Mouse (Mus musculus) MEL (cell line): ENCODE measurements around the gene Lurap1l. TPM values are rescaled to one million over a fixed set of nuclear protein-coding genes. Genes with fewer than 3 reads are reported as not detected.

Experiments used
- DNase-seq: peaks from one replicate; pipeline ENCODE4 v3.0.0; 2011; ENCODE audit warnings: low read depth, low spot score
- H3K27ac ChIP-seq: 2 replicates; pipeline ENCODE4 v1.5.1; 2012; ENCODE audit warnings: low read depth, mild to moderate bottlenecking, control low read depth, low read length, moderate library complexity; ENCODE audit not compliant: control insufficient read depth
- H3K27me3 ChIP-seq, 2 experiments: fragments of 150-350 bp in 1 of 2; sonication (generic) in 1 of 2; 2 replicates each; pipeline ENCODE4 v1.6.1; 2012; ENCODE audit warnings: low read length in 2 of 2, mild to moderate bottlenecking in 2 of 2, improper control_type of control experiment in 1 of 2, moderate library complexity in 1 of 2; ENCODE audit not compliant: insufficient read depth in 2 of 2, control insufficient read depth in 1 of 2
- H3K36me3 ChIP-seq, 2 experiments: 2 replicates each; pipeline ENCODE4 v1.6.1; 2012 to 2014; ENCODE audit warnings: low read length in 2 of 2, improper control_type of control experiment in 1 of 2, inconsistent platforms in 1 of 2, mild to moderate bottlenecking in 1 of 2; ENCODE audit not compliant: insufficient read depth in 2 of 2, control insufficient read depth in 1 of 2
- H3K4me1 ChIP-seq, 2 experiments: fragments of 150-350 bp in 1 of 2; sonication (generic) in 1 of 2; 2 replicates each; pipeline ENCODE4 v1.6.1; 2012; ENCODE audit warnings: low read length in 2 of 2, improper control_type of control experiment in 1 of 2, mild to moderate bottlenecking in 1 of 2; ENCODE audit not compliant: insufficient read depth in 2 of 2, control insufficient read depth in 1 of 2
- H3K4me3 ChIP-seq, 2 experiments: fragments of 150-350 bp in 1 of 2; sonication (generic) in 1 of 2; 2 replicates each; pipeline ENCODE4 v1.5.1; 2012; ENCODE audit warnings: low read depth in 2 of 2, low read length in 2 of 2, mild to moderate bottlenecking in 2 of 2, moderate library complexity in 2 of 2, control low read depth in 1 of 2, improper control_type of control experiment in 1 of 2; ENCODE audit not compliant: control insufficient read depth in 1 of 2, insufficient read depth in 1 of 2
- H3K79me2 ChIP-seq: 2 replicates; pipeline ENCODE4 v1.6.1; 2012; ENCODE audit warnings: mild to moderate bottlenecking, low read length, moderate library complexity; ENCODE audit not compliant: control insufficient read depth, poor library complexity, insufficient read depth
- H3K9ac ChIP-seq: 2 replicates; pipeline ENCODE4 v1.6.1; 2012; ENCODE audit warnings: low read depth, mild to moderate bottlenecking, control low read depth, low read length, moderate library complexity; ENCODE audit not compliant: control insufficient read depth, poor library complexity, severe bottlenecking
- H3K9me3 ChIP-seq: fragments of 150-350 bp; sonication (generic); replicated peaks from 2 replicates; pipeline ENCODE4 v1.6.1; 2012; ENCODE audit warnings: mild to moderate bottlenecking, low read length, improper control_type of control experiment, moderate library complexity; ENCODE audit not compliant: insufficient read depth
- CHD2 ChIP-seq: IDR thresholded peaks from 2 replicates; pipeline ENCODE4 v1.6.1; 2011; ENCODE audit warnings: low read length, improper control_type of control experiment
- ELF1 ChIP-seq: IDR thresholded peaks from 2 replicates; pipeline ENCODE4 v1.6.1; 2014; ENCODE audit warnings: low read depth, mild to moderate bottlenecking, inconsistent platforms, low read length, improper control_type of control experiment, moderate library complexity
- GABPA ChIP-seq: IDR thresholded peaks from 2 replicates; pipeline ENCODE4 v1.6.1; 2012; ENCODE audit warnings: low read depth, mild to moderate bottlenecking, inconsistent platforms, low read length, improper control_type of control experiment, moderate library complexity
- GATA1 ChIP-seq: IDR thresholded peaks from 2 replicates; pipeline ENCODE4 v1.6.1; 2011; ENCODE audit warnings: low read depth, low read length, improper control_type of control experiment
- HCFC1 ChIP-seq: IDR thresholded peaks from 2 replicates; pipeline ENCODE4 v1.6.1; 2012; ENCODE audit warnings: low read depth, mild to moderate bottlenecking, inconsistent platforms, low read length, improper control_type of control experiment, moderate library complexity
- JUND ChIP-seq: IDR thresholded peaks from 2 replicates; pipeline ENCODE4 v1.6.1; 2011; ENCODE audit warnings: low read depth, mild to moderate bottlenecking, improper control_type of control experiment, low read length
- MAFK ChIP-seq: IDR thresholded peaks from 2 replicates; pipeline ENCODE4 v1.6.1; 2011; ENCODE audit warnings: low read depth, mild to moderate bottlenecking, low read length, improper control_type of control experiment, borderline replicate concordance
- MAX ChIP-seq: IDR thresholded peaks from 2 replicates; pipeline ENCODE4 v1.6.1; 2011; ENCODE audit warnings: low read length, improper control_type of control experiment
- MXI1 ChIP-seq: IDR thresholded peaks from 2 replicates; pipeline ENCODE4 v1.6.1; 2011; ENCODE audit warnings: mild to moderate bottlenecking, low read depth, low read length, improper control_type of control experiment
- MYB ChIP-seq: IDR thresholded peaks from 2 replicates; pipeline ENCODE4 v1.6.1; 2011; ENCODE audit warnings: mild to moderate bottlenecking, low read depth, low read length, improper control_type of control experiment
- NELFE ChIP-seq: IDR thresholded peaks from 2 replicates; pipeline ENCODE4 v1.6.1; 2011; ENCODE audit warnings: low read depth, low read length, improper control_type of control experiment
- NRF1 ChIP-seq: IDR thresholded peaks from 2 replicates; pipeline ENCODE4 v1.6.1; 2014; ENCODE audit warnings: low read depth, mild to moderate bottlenecking, inconsistent platforms, low read length, improper control_type of control experiment, moderate library complexity; ENCODE audit not compliant: poor library complexity, insufficient read depth, severe bottlenecking
- POLR2A ChIP-seq, 2 experiments: IDR thresholded peaks; 2 replicates each; pipeline ENCODE4 v1.6.1; 2011 to 2012; ENCODE audit warnings: low read length in 2 of 2, mild to moderate bottlenecking in 2 of 2, control low read depth in 1 of 2, improper control_type of control experiment in 1 of 2, low read depth in 1 of 2, moderate library complexity in 1 of 2; ENCODE audit not compliant: control insufficient read depth in 1 of 2, insufficient read depth in 1 of 2, poor library complexity in 1 of 2
- RCOR1 ChIP-seq: IDR thresholded peaks from 2 replicates; pipeline ENCODE4 v1.6.1; 2012; ENCODE audit warnings: low read depth, mild to moderate bottlenecking, inconsistent platforms, low read length, improper control_type of control experiment
- TAL1 ChIP-seq: IDR thresholded peaks from 2 replicates; pipeline ENCODE4 v1.6.1; 2012; ENCODE audit warnings: mild to moderate bottlenecking, inconsistent platforms, low read length, moderate library complexity, mixed read lengths
- TCF12 ChIP-seq: IDR thresholded peaks from 2 replicates; pipeline ENCODE4 v1.6.1; 2014; ENCODE audit warnings: low read depth, mild to moderate bottlenecking, inconsistent platforms, low read length, improper control_type of control experiment, moderate library complexity
- USF2 ChIP-seq, 2 experiments: IDR thresholded peaks; 2 replicates each; pipeline ENCODE4 v1.6.1; 2011 to 2012; ENCODE audit warnings: improper control_type of control experiment in 2 of 2, low read length in 2 of 2, borderline replicate concordance in 1 of 2, inconsistent platforms in 1 of 2, low read depth in 1 of 2, mild to moderate bottlenecking in 1 of 2; ENCODE audit not compliant: insufficient read depth in 1 of 2
- ZKSCAN1 ChIP-seq: IDR thresholded peaks from 2 replicates; pipeline ENCODE4 v1.6.1; 2012; ENCODE audit warnings: low read depth, mild to moderate bottlenecking, inconsistent platforms, low read length, improper control_type of control experiment, moderate library complexity
- ZMIZ1 ChIP-seq: IDR thresholded peaks from 2 replicates; pipeline ENCODE4 v1.6.1; 2012; ENCODE audit warnings: low read depth, mild to moderate bottlenecking, inconsistent platforms, low read length, improper control_type of control experiment, moderate library complexity
- polyA plus RNA-seq, 2 experiments: library from polyadenylated mRNA; stranded (reverse) in 1 of 2; unstranded in 1 of 2; fragments of >175 nt in 1 of 2; fragments of >200 nt in 1 of 2; gene quantifications; 2 replicates each; pipeline versions ENCODE4 v1.2.1 to v1.2.4; 2012; ENCODE audit warnings: low replicate concordance in 2 of 2, low read depth in 1 of 2; ENCODE audit not compliant: insufficient read length in 2 of 2, insufficient read depth in 1 of 2, missing spikeins in 1 of 2
- total RNA-seq: library from RNA; depleted of rRNA; stranded (reverse); fragments of 300-350 nt; gene quantifications from 2 replicates; pipeline ENCODE4 v1.2.3, GENCODE M21; 2012

Lurap1l gene
- total and polyA plus RNA-seq, 3 experiments: not detected

DNA sequence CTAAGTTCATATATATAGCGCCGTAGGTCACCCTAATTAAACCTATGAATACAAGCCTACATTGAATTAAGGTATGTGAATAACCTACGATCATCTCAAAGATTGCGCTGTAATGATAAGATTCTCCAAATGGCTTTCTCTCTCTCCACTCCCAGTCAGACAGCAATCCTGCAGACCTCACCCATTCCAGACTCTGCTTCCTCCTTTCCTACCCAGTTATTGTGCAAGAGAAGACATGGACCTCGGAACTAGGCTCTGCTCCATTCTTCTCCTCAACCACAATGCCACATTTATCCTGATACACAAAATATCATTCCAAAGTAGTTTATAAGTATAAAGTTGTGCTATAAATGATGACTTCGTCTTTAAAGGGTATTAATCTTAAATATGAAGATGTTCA, 19.4 kb upstream of the Lurap1l start:
- no peak overlapping the region for H3K9ac ChIP-seq
- H3K4me1 ChIP-seq: no peaks in the 10 kb centered on the region
- no peak for TF ChIP-seq MYB
- no peak for TF ChIP-seq TCF12
- TF ChIP-seq GATA1: no peak
- no peak for TF ChIP-seq JUND
- TF ChIP-seq NRF1: no peak
- no peaks in the 10 kb centered on the region for H3K79me2 ChIP-seq
- H3K9me3 ChIP-seq: no peaks in the 10 kb centered on the region
- no peaks in the 10 kb centered on the region for H3K27me3 ChIP-seq
- DNase-seq: no peak
- no peaks in the 10 kb centered on the region for H3K36me3 ChIP-seq
- H3K27ac ChIP-seq: no peak overlapping the region
- no peak overlapping the region for H3K4me3 ChIP-seq

DNA sequence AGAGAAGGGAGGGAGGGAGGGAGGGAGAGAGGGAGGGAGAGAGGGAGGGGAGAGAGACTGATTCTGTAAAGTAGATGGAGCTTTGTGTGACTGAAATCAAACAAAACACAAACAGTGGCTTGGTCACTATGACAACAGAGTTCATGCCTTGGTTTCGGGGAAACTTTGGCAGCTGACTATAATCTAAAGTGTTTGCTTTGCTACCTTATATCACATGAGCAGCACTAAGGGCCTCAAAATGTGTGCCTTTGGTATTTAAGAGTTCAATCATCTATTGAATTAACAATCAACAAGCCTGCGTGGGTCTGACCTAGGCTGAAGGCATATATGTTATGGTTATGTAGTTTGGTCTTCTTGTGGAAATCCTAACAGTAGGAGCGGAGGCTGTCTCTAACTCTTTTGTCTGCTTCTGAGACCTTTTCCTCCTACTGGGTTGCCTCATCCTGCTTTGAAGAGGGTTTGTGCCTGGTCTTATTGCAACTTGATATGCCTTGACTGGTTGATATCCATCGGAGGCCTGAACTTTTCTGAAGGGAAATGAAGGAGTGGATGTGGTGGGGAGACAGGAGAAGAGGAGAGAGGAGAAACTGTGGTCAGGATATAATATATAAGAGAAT, 15.1 kb upstream of the Lurap1l start:
- no peak overlapping the region for H3K27ac ChIP-seq
- no peaks in the 10 kb centered on the region for H3K4me1 ChIP-seq
- no peak for TF ChIP-seq MAFK
- TF ChIP-seq HCFC1: no peak
- no peak for TF ChIP-seq ELF1
- no peak for TF ChIP-seq POLR2A (IDR thresholded peaks at IDR 0.05; ENCODE audit: control insufficient read depth in 1 of 2, insufficient read depth in 1 of 2, low read depth in 1 of 2, low read length in 2 of 2, poor library complexity in 1 of 2)
- no peak for TF ChIP-seq CHD2
- no peak for TF ChIP-seq USF2 (IDR thresholded peaks at IDR 0.05; ENCODE audit: borderline replicate concordance in 1 of 2, insufficient read depth in 1 of 2, low read depth in 1 of 2, low read length in 2 of 2)
- TF ChIP-seq NELFE: no peak
- TF ChIP-seq MXI1: no peak
- no peak for TF ChIP-seq ZKSCAN1
- TF ChIP-seq ZMIZ1: no peak
- TF ChIP-seq RCOR1: no peak
- TF ChIP-seq TAL1: no peak
- no peak for TF ChIP-seq MAX
- TF ChIP-seq GABPA: no peak
- no peaks in the 10 kb centered on the region for H3K27me3 ChIP-seq
- no peak for DNase-seq
- H3K79me2 ChIP-seq: no peaks in the 10 kb centered on the region
- H3K4me3 ChIP-seq: no peak overlapping the region
- no peaks in the 10 kb centered on the region for H3K9me3 ChIP-seq
- H3K9ac ChIP-seq: no peak overlapping the region
- no peaks in the 10 kb centered on the region for H3K36me3 ChIP-seq
